Mouse (Mus musculus): Measurements from ENCODE around the gene Rccd1.

Gene Rccd1

DNA sequence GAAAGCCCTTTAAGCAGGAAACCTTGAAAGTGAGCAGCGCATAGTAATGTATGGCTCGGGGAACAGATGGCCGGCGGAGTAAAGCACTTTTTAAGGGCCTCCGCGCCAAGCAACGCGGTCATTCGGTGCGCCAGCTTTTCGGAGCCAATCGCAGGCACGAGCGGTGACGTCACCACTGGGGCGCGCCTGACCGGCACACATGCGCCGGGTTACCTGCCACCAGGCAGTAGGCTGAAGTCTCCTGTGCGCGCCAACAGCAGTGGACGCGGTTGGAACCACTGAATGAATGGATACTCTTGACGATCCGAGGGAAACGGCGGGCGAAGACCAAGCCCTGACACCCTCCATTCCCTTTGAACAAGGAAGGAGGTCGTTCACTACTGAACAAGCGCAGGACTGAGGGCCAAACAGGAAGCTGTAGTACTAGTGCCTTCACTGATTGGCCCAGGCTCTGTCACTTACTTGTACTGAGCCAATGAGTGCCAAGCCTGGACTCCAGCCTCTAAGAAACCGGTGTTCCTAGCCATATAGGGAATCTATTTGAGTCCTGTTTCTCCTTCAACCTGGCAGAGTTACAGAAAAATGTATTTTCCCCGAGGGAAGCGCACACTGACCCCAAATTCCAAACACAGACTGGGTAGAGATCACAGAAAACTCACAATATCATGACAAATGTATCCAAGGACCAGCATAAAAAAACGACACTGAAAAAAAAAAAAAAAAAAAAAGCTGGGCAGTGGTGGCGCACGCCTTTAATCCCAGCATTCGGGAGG is at the start of gene Rccd1:
TSS of gene Rccd1 (minus strand) at position 412 of the 773 bp plus-strand sequence.
- DNase-seq, result peak; percentile 98

DNA sequence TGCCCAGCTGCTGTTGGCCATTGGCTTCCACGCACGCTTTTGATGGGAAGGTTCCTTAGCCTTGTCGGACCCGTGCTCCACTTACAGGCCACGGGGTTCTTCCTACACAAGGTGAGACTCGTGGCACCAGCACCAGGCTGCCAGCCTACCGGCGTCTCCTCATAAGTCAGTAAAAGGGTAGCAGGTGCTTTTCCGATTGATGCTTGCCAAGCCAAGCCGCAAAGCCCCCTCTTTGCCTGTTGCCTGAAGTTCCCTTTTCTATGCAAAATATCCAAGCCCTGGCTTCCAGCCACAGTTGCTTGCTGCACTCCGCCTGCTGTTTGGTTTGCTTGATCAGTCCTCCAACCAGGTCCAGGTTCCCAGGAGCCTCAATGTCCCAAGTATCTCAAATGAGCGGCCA is 49.6 kb upstream of the Rccd1 start:
- no peak for DNase-seq

DNA sequence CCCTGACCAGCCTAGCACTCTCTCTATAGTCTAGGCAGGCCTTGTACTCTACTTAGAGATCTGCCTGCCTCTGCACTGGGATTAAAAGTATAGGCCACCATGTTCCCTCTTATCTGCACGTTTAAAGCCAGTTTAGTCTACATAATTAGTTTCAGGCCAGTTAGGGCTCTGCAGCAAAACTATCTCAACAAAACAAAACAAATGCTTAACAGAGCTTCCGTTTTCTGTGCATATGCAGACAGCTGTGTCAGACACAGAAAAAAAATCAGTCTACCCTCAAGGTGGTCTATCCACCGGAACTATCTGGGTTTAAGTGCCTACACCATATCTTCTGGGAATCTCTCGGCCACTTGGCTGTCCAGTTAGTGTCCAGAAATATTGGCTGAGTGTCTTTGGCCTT is 49.1 kb upstream of the Rccd1 start:
- no peak for DNase-seq

DNA sequence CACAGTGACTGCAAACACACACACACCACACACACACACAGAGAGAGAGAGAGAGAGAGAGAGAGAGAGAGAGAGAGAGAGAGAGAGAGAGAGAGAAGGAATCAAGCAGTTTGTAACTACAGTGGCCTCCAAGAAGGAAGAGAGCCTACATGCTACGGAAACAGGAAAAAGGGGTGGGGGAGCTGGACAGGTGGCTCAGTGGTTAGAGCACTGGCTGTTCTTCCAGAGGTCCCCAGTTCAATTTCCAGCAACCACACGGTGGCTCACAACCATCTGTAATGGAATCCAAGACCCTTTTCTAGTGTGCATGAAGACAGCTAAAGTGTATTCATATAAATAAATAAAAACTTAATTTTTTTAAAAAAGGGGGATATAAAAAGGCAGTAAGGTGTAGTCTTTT is 48.4 kb upstream of the Rccd1 start:
- DNase-seq, result no peak

DNA sequence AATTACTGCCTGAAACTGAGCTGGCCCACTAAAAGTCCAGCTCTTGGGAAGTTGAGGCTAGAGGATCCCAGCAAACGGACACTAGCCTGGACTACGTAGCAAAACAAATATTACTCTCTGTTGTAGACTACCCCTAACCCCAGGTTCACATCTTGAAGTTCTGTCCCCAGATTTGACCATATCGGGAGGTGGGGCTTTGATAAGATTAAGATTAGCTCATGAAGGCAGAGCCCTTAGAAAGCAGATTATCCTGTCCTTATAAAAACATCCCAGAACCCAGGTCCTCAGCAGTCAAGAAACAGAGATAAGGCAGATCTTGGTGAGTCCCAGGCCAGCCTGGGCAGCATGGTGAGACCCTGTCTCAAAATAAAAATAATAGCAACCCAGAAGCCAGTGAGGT is 47.9 kb upstream of the Rccd1 start:
- no peak for DNase-seq

DNA sequence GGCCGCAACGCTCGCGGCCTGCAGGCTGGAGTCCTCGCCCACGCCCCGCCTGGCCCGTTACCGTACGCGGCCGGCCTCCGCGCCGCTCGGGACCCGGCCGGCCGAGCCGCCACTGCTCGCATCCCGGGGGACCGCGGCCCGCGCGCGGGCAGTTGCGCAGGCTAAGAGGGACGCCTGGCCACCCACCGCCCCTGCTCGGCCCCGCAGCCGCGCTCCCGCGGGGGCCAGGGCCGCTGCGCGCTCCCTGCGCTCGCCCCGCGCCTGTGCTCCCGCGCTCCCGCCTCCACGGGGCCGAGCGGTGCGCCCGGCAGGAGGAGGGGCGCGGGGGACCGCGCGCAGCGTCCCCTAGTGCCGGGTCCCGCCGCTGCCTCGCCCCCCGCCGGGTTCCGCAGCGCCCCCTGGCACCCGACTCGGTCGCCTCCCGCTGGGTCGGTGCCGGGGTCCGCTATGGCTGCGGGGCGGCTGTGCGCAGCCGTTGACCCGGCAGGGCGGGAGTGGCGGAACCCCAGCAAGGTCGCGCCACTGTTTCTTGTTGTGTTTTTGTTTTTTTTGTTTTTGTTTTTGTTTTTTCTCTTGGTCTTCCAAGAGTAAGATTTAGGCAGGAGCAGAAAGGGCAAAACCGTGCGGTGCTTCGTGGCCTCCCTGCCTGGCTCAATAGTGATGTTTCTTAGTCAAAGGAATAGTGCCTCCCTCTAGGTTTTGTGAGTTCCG is 46.9 kb upstream of the Rccd1 start, which contains the start of gene Man2a2:
TSS of gene Man2a2 (minus strand) at position 335 of the 711 bp plus-strand sequence.
- peak; percentile 68 for DNase-seq

DNA sequence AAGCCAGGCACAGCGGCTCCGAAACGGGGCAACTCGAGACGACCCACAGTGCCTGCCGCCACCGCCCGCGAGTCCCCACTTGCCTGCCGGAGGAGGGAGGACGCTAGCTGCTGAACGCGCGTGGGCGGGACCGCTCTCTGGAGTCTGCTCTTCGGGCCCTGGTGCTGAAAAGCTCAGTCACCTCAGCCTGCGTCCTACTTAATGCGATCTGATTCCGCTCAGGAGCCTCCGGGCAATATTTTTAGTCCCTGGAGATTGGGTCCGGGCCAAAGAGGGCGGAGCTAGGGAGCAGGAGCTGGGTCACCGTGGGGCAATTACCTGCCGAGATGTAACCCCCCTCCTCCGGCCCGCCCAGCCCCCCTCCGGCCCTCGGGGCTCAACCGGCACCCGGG is 46.4 kb upstream of the Rccd1 start:
- DNase-seq, result peak; percentile 89

DNA sequence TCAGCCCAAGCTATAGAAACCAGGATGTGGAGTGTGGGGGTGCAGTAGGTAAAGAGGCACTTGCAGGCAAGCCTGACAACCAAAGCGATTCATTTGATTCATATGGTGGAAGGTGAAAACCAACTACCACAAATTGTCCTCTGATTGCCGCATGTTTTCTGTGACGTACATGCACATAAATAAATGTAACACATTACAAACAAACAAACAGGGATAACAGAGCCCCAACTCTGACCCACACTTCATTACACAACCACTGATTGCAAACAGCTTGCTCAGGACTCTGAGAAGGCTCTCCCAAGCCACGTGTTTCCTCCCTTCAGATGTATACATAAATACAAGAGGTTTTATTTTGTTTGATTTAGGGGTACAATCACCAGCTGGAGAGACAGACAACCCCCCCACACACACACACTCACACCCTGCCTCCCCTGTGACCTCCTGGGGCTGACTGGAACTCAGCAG is 45.7 kb upstream of the Rccd1 start:
- no peak for DNase-seq

DNA sequence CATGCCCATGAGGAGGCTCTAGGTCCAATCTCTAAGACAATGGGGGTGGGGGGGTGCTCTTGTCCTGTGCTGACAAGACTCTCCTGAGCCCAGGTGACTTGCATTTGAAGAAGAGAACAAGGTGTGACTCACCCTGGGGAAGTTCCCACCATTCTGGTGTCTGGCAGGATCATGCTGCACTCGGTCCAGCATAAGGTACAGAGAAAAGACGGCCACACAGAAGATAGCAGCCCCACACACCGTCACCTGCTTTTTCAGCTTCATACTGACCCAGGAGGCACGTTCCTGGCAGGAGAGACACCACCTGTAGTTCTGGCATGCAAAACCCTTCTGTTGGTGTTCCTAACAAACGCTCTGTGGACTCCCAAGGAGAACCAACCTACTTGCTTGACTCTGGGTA is 45.2 kb upstream of the Rccd1 start:
- no peak for DNase-seq

DNA sequence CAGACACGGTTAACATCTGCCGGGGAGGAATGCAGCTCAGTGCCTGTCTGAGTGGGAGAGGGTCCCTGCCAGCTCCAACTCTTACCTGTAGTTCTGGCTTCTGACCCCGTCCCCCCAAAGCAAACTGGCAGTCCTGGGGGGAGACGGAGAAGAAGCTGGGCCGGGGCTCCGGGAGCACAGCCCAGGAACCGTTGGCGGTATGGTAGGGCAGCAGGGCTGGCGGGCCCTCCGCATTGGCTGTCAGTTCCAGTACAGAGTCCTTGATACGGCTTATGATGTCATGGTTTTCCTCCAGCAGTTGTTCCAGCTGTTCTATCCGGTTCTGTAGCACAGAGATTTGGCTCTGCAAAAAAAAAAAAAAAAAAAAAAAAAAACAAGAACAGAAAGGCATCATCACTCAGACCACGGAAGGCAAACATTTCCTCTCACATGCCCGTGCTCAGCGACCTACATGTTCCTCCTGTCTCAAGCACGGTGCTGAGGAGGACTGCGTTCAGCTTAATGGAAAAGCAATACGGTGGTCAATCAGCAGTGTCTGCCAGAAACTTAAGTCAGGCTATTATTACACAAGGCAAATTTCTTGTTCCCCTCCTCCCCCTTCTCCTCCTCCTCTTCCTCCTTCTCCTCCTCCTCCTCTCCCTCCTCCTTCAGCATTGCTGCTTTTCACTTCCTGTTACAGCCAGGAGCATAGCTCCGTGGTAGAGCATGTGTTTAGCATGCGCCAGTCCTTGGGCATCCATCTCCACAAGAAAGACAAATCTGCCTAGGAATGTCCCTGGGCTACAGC is 44.6 kb upstream of the Rccd1 start:
- no peak for DNase-seq

DNA sequence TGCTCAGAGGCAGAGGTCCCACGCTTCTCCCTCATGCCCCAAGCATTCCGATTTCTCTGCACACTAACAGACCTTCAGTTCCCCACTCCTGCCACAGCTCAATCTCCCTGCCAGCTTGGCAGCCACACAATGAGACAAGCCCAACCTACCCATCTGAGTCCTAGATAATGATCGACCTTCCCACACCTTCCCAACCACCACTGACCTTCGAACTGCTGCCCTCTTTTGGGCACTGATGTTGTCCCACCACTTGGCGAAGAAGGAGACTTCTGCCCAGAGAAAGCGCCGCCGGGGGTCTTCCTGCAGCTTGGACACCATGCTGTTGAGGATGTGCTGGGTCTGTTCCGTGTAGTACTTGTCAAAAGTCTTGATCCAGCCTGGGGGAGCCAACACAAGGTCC is 43.8 kb upstream of the Rccd1 start:
- no peak for DNase-seq

DNA sequence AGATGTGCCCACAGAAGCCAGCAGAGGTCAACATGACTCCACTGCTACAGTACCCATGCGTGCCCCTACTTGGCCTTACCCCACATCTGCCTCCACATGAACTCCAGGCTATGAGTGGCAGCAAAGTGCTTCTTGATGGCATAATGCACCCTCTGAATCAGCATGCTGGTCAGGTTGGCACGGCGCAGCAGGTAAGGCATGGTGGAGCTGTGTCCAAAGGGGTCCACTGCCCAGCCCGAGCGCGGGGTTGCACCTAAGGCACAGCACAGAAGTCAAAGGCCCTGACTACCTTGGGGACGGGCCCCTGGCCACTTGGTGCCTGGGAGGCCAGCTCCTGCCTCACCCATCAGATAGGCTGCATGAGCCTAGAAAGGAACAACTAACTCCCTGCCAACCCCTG is 43.0 kb upstream of the Rccd1 start:
- no peak for DNase-seq

DNA sequence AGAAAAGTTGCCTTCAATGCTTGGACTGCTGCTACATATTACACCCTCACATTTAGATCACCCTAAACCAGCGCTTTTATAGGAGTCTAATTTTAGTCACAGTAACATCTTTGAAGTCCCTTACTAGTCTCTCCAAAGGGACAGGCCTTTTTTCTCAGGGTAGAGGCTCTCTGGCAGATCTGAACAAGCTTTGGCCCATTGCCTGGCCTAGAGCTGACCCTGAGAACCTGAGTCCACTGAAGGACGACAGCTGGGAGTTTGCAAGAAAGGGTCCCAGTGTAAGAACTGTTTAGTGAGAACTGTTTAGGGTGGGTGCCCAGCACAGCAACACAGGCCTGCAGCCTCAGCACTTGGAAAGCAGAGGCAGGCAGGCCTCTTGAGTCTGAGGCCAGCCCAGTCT is 41.5 kb upstream of the Rccd1 start:
- DNase-seq, result no peak

DNA sequence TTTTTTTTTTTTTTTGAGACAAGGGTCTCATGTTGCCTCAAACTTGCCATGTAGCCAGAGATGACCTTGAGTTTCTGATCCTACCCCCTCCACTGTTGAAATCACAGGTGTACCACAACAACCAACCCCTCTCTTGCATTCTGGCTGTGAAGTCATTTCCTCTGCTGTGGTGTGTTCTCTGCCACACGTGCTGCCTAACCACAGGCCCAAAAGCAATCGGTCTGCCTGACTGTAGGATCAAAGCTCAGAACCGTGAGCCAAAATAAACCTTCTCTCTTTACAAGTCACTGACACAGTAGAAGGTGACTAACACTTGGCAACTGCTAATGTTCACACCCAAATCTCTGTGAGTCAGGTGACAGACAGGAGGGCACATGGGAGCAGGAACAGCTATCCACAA is 36.2 kb upstream of the Rccd1 start:
- DNase-seq, result no peak

DNA sequence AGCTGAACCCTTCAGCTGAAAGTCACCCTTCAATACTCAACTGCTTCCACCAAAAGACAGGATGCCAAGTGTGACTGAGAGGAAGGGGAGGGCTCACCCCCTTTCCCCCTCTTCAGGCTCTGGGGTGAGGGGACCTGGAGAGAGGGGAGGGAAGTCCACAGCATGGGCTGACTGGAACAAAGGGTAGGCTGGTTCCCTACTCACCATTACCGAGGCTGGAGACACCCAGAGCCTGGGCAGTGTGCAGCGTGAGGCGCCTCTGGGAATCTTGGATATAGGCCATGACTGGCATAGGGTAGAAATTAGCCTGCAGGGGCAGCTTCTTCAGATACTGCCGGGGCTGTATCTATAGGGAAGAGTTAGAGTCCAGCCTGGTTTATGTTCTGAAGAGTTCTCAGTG is 33.8 kb upstream of the Rccd1 start:
- DNase-seq, result no peak

DNA sequence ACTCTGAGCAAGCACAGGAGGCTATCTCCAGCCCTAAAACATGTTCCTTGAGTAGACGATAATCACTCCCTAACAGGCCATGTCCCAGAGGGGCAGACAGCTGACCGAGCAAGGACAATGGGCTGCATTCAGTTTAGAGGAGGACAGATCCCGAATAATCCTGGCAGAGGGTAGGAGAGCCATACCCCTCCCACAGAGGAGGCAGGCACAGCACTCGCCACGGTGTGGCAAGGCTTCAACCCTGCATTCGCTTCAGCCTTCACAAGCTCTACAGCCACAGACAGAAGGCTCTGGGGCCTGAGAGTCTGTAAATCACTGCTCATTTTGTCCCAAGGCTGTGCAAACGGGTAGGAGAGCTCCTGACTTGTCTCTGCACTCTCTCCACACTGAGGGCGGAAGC is 32.9 kb upstream of the Rccd1 start:
- peak; percentile 82 for DNase-seq

DNA sequence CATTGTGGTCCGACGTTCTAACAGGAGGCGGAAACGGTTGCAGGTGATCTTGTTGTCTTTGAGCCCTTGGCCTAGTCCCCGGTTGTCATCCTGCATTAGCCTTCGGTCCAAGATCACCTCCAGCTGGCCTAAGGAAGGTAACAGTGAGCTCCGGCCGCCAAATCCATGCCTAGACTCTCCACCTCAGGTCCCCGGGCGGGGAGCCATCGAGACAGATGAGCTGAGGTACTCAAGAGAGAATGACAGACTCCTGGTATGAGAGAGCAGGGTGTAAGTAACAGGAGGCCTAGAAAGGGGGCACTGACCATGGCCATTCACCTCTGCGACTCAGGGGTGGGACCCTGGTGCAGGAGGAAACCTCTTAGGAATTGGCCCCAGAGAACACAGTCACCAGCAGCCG is 32.1 kb upstream of the Rccd1 start:
- DNase-seq, result no peak

DNA sequence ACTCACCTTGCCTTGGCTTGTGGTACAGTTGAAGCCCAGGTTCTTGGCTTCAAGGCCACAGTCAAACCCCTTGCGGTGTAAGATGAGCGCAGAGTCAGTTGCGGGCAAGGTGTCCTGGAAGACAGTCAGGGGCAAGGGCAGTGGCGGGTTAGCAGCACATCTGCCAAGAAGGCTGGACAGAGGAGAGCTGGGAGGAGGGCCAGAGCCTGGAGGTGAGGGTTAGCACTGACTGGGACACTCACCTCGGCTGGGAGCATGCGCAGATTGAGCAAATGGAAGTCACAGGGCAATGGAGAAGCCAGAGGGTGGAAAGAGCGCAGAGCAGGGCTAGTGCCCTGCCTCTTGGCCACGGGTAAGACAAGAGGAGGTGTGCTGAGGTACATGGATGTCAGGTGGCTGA is 28.7 kb upstream of the Rccd1 start:
- no peak for DNase-seq

DNA sequence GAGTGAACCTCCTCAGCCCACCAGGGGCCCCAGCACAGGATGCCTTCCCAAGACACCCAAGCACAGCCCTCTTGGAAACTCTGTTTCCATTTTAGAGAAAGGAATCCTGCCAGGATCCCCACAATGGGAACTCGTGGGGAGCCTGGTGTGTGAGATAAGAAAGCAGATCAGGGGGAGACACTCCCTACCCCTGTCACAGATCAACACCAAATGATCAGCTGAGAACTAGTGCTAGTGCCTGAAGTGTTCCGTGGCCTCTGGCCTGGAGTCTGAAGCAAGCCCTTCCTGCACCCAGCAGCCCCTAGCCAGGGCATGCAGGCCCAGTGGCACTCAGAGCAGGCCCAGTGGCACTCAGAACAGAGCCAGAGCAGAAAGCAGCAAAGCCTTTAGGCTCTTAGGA is 26.6 kb upstream of the Rccd1 start:
- DNase-seq, result no peak

DNA sequence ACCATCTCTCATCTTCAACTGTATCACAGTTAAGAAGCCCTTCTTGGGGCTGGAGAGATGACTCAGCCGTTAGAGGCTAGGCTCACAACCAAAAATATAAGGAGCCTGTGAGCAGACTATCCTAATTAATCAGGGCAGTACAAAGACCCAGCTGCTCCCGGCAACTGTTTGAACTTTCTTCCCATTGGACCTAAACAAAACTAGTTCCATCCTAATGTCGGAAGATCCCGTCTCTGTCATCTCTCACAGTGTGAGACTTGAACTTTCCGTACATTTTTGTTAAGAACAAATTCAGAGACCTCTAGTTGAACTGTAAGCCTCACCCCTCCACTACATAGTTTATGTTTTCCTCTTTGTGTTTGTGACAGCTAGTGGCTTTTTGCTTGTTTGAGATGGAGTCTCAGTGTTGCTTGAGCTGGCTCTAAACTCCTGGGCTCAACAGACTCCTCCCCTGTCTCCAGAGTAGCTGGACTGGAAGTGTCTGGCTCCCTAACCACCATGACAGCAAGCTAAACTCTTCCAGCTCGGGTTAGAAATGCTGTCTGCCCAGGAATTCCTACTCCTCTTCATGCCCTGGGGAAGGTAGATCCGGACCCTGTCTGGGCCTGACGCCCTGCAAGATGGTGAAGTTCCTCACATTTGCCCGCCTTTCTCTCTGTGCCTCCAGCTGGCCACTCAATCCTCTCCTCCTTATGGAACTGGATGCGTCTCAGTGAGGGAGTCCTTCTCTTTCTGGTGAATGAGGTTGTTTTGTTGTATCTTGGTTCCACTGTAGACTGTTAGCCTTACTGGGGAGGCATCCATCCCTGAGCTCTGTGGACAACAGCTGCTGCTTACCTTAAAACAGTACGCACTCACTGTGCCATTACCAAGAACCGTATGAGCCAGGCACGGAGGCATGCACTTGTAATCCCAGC is 23.7 kb upstream of the Rccd1 start:
- no peak for DNase-seq

DNA sequence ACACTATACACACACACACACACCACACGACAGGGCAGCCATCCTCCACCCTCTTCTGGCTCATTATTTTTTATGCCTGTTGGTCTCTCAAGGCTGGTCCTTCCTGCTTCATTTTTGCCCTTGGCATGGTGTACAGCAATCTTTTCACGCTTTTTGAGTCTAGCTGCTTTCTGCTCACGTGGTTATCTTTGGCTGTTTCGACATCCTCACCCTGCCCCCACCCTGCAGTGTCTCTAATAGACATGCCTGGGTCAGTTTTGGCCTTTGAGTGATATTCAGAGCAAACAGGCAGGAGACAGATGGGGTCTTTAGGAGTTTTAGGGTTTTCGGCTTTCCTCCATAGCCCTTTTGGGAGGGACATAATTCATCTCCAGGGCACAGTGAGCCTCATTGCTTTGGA is 22.6 kb upstream of the Rccd1 start:
- no peak for DNase-seq

DNA sequence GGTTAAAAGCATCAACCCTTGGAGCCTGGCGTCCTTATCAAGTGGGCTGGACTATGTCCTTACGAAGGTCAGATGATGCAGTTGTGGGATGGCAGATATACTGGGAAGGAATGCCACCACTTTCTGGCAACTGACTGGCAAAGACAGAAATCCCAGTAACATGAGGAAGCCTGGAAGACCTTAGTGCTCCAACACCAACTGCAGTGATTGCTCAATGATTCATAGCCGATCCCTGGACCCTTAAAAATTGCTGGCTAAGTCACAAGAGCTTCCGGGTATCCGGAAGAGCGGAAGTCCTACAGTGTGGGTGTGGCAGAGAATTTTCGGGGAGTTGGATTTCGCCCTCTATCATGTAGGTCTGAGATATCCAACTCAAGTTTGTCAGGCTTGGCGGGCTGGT is 21.9 kb upstream of the Rccd1 start:
- no peak for DNase-seq
